Mouse (Mus musculus) bone marrow macrophage, adult 2 months (primary cell): Measurements from ENCODE around the gene Inafm2. TPM values are rescaled to one million over a fixed set of nuclear protein-coding genes. Genes with fewer than 3 reads are reported as not detected.

Experiments used
- H3K27ac ChIP-seq: 2 replicates; pipeline ENCODE4 v1.5.1; 2012; ENCODE audit warnings: low read depth, low read length; ENCODE audit not compliant: insufficient read depth
- H3K4me1 ChIP-seq: 2 replicates; pipeline ENCODE4 v1.6.1; 2012; ENCODE audit warnings: low read length; ENCODE audit not compliant: control insufficient read depth, insufficient read depth
- H3K4me3 ChIP-seq: 2 replicates; pipeline ENCODE4 v1.5.1; 2012; ENCODE audit warnings: mild to moderate bottlenecking, low read length, moderate library complexity; ENCODE audit not compliant: insufficient read depth
- CTCF ChIP-seq: IDR thresholded peaks from 2 replicates; pipeline ENCODE4 v1.5.1; 2012; ENCODE audit warnings: low read depth, mild to moderate bottlenecking, low read length, moderate library complexity
- POLR2A ChIP-seq: IDR thresholded peaks from 2 replicates; pipeline ENCODE4 v1.6.1; 2012; ENCODE audit warnings: mild to moderate bottlenecking, low read depth, low read length, borderline replicate concordance
- polyA plus RNA-seq: library from polyadenylated mRNA; stranded (reverse); fragments of >200 nt; gene quantifications from 2 replicates; pipeline ENCODE4 v1.2.4, GENCODE M21; 2012; ENCODE audit not compliant: missing spikeins, insufficient read depth, insufficient read length

Inafm2 gene
- polyA plus RNA-seq, 1 experiment: 11.6 TPM

DNA sequence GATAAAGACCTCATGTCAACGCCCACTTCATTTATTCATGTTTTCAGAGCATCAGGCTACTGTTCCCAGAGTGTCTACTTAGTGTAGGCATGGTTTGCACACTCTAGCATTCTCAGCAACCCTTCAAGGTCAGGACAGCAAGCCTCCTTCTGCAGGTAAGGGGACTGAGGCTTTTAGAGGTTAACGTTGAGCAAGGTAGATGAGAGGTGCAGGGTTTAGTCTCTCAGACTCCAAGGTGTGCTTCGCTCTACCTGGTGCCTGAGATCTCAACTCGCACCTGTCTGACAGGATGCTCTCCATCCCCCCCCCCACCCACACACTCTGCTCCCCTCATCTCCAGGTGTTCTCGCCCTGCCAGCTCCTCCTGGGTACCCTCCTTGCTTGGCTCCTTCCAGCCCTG is 8.6 kb downstream of the Inafm2 start:
- Histone ChIP-seq H3K27ac (no peak overlapping the region), H3K4me3 (no peak overlapping the region), H3K4me1 (no peaks in the 10 kb centered on the region)
- TF ChIP-seq POLR2A: no peak
- no peak for TF ChIP-seq CTCF

GRCm38 (mm10) chr2:118755407-118755806 is 9.8 kb downstream of the Inafm2 start:
- no peaks in the 10 kb centered on the region for H3K4me1 ChIP-seq
- H3K27ac ChIP-seq: no peak overlapping the region
- no peak overlapping the region for H3K4me3 ChIP-seq

GRCm38 (mm10) chr2:118756103-118756502 is 10.5 kb downstream of the Inafm2 start:
- Histone ChIP-seq H3K4me1 (no peaks in the 10 kb centered on the region), H3K27ac (no peak overlapping the region), H3K4me3 (no peak overlapping the region)
- TF ChIP-seq CTCF (no peak), POLR2A (no peak)

More at GRCm38 (mm10) chr2:118755407-118755806, 9.8 kb downstream of the Inafm2 start:
- no peak for TF ChIP-seq CTCF
- TF ChIP-seq POLR2A: no peak

- TF ChIP-seq POLR2A (no peak), CTCF (peak; percentile 56; the same call in 1 of the 2 replicates)
- H3K27ac ChIP-seq: no peak overlapping the region
- H3K4me1 ChIP-seq: peaks cover 14% of the 10 kb centered on the region
- no peak overlapping the region for H3K4me3 ChIP-seq
These were observed 14.3 kb downstream of the Inafm2 start for GRCm38 (mm10) chr2:118759828-118760227.

- peaks cover 14% of the 10 kb centered on the region for H3K4me1 ChIP-seq
- H3K27ac ChIP-seq: no peak overlapping the region
- no peak overlapping the region for H3K4me3 ChIP-seq
- TF ChIP-seq POLR2A (no peak), CTCF (no peak)
These were observed 14.9 kb downstream of the Inafm2 start for GRCm38 (mm10) chr2:118760311-118761025.

- H3K4me1 ChIP-seq: peaks cover 14% of the 10 kb centered on the region
- no peak overlapping the region for H3K4me3 ChIP-seq
- no peak overlapping the region for H3K27ac ChIP-seq
- TF ChIP-seq POLR2A: no peak
- no peak for TF ChIP-seq CTCF
These were observed 15.8 kb downstream of the Inafm2 start for GRCm38 (mm10) chr2:118761358-118761757.

DNA sequence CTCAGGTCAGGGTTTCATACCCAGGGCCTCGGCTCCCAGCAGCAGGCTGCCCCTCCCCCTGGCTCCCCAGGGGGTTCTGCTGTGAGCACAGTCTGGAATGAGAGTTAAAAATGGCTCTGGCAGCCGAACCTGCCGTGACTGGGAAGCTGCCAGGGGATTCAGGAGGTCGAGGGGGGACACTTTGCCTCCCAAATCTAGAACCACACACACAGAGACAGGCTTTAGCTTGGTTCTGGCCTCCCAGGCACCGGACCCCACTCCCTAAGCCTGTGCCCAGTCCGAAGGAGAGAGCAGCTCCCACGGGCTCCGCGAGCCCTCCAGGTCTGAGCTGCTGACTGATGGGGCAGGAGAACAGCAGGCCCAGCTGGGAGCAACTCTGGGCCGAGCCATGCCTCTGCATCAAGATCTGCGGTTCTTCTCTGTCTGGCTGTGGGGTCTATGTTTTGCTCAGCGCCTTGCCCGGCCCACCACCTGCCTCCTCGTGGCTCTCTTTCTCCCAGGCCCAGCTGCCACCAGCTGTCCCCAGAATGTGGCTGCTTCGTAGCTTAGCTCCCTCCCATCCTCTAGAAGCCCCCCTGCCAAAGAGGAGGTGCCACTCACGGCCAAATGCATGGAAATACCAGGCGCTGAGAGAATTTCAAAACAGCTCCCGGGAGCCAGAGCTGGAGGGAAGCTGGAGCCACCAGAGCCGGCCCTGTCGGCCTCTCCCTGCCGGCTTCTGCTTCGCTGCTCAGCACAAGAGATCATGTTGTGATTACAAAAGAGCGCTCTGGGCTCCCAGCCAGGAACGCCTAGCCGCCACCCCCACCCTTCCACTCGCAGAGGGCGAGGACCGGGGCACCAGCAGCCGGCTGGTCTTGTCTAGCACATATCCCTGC is 16.6 kb downstream of the Inafm2 start, which contains the start of gene Ccdc9b:
Gene Ccdc9b, minus strand, starts transcription at position 756 of the 878 bp plus-strand sequence.
- Histone ChIP-seq H3K4me3 (peak within 1 kb of the TSS; percentile 12; the same call in 1 of the 2 replicates), H3K27ac (no peak within 1 kb of the TSS), H3K4me1 (peaks cover 14% of the 10 kb centered on the region)
- TF ChIP-seq CTCF: no peak
- no peak for TF ChIP-seq POLR2A

GRCm38 (mm10) chr2:118762784-118763148 is 17.2 kb downstream of the Inafm2 start:
- TF ChIP-seq POLR2A (no peak), CTCF (no peak)
- no peak overlapping the region for H3K4me3 ChIP-seq

DNA sequence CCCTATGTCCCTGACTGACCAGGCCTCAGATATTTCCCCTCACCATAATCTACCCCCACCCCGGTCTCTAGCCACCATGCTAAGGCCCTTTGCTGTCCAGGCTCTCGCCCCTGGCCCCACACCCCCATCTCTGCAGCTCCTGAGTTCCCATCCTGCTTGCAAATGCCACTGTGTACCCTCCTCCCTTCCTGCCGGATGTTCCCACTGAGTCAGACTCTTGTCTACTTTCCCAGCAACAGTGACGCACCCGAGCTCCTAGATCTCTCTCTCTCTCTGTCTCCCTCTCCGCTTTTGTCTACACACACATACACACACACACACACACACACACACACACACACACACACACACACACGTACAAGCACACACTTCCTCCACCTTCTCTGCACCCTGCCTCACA is 17.9 kb downstream of the Inafm2 start:
- H3K27ac ChIP-seq: no peak overlapping the region
- peaks cover 14% of the 10 kb centered on the region for H3K4me1 ChIP-seq
- TF ChIP-seq CTCF (no peak), POLR2A (no peak)
- no peak overlapping the region for H3K4me3 ChIP-seq

More at GRCm38 (mm10) chr2:118762784-118763148, 17.2 kb downstream of the Inafm2 start:
- Histone ChIP-seq H3K27ac (no peak overlapping the region), H3K4me1 (peaks cover 14% of the 10 kb centered on the region)
